Mouse (Mus musculus): ENCODE results near the gene Ube2f. TPM values are rescaled to one million over a fixed set of nuclear protein-coding genes. Genes with fewer than 3 reads are reported as not detected.

Ube2f gene
- 10 to 100 TPM; 57.2 to 57.4 TPM for total RNA-seq (2021)
- long read RNA-seq, experiment 1, full-length matches to known transcripts = 27 of 36 reads
- long read RNA-seq, experiment 1, partial matches to known transcripts = 1 of 36 reads
- long read RNA-seq, experiment 1, other reads (novel, unspliced or antisense) = 8 of 36 reads
- long read RNA-seq, experiment 2, full-length matches to known transcripts = 33 of 41 reads
- long read RNA-seq, experiment 2, partial matches to known transcripts = 2 of 41 reads
- long read RNA-seq, experiment 2, other reads (novel, unspliced or antisense) = 6 of 41 reads

GRCm38 (mm10) chr1:91249564-91250414 lies at the start of gene Ube2f:
TSS of gene Ube2f (plus strand) at chr1:91250304.
- peak; percentile 91 to 98 for DNase-seq (ENCODE audit: low spot score in 2 of 2)

GRCm38 (mm10) chr1:91201122-91201521 lies 49.0 kb upstream of the Ube2f start:
- DNase-seq (ENCODE audit: low spot score in 2 of 2) = no peak

- DNase-seq (ENCODE audit: low spot score in 2 of 2) = no peak
Observed at GRCm38 (mm10) chr1:91204221-91204765, 45.8 kb upstream of the Ube2f start.

- DNase-seq (ENCODE audit: low spot score in 2 of 2) = no peak
Observed at GRCm38 (mm10) chr1:91205651-91206050, 44.5 kb upstream of the Ube2f start.

- DNase-seq (ENCODE audit: low spot score in 2 of 2) = no peak
Observed at GRCm38 (mm10) chr1:91206336-91206735, 43.8 kb upstream of the Ube2f start.

- peak in 1 of 2 experiments; percentile 88 for DNase-seq (ENCODE audit: low spot score in 2 of 2)
Observed at GRCm38 (mm10) chr1:91206873-91207272, 43.2 kb upstream of the Ube2f start.

GRCm38 (mm10) chr1:91207334-91208074 lies 42.6 kb upstream of the Ube2f start:
- no peak for DNase-seq (ENCODE audit: low spot score in 2 of 2)

GRCm38 (mm10) chr1:91209343-91209742 lies 40.8 kb upstream of the Ube2f start:
- peak in 1 of 2 experiments; percentile 71 for DNase-seq (ENCODE audit: low spot score in 2 of 2)

GRCm38 (mm10) chr1:91209785-91210184 lies 40.3 kb upstream of the Ube2f start:
- DNase-seq (ENCODE audit: low spot score in 2 of 2) = peak; percentile 88 to 95

- DNase-seq (ENCODE audit: low spot score in 2 of 2) = peak; percentile 70 to 77
Observed at GRCm38 (mm10) chr1:91211099-91211498, 39.0 kb upstream of the Ube2f start.

- no peak for DNase-seq (ENCODE audit: low spot score in 2 of 2)
Observed at GRCm38 (mm10) chr1:91211591-91212008, 38.5 kb upstream of the Ube2f start.

- DNase-seq (ENCODE audit: low spot score in 2 of 2) = no peak
Observed at GRCm38 (mm10) chr1:91215264-91215663, 34.8 kb upstream of the Ube2f start.

- no peak for DNase-seq (ENCODE audit: low spot score in 2 of 2)
Observed at GRCm38 (mm10) chr1:91215981-91216380, 34.1 kb upstream of the Ube2f start.

GRCm38 (mm10) chr1:91216504-91217267 lies 33.4 kb upstream of the Ube2f start:
- DNase-seq (ENCODE audit: low spot score in 2 of 2) = no peak

- DNase-seq (ENCODE audit: low spot score in 2 of 2) = no peak
Observed at GRCm38 (mm10) chr1:91219641-91220321, 30.3 kb upstream of the Ube2f start.

GRCm38 (mm10) chr1:91220322-91220672 lies 29.8 kb upstream of the Ube2f start:
- DNase-seq (ENCODE audit: low spot score in 2 of 2) = no peak

- no peak for DNase-seq (ENCODE audit: low spot score in 2 of 2)
Observed at GRCm38 (mm10) chr1:91226562-91226961, 23.5 kb upstream of the Ube2f start.

GRCm38 (mm10) chr1:91227381-91228054 lies 22.6 kb upstream of the Ube2f start:
- no peak for DNase-seq (ENCODE audit: low spot score in 2 of 2)

- DNase-seq (ENCODE audit: low spot score in 2 of 2) = no peak
Observed at GRCm38 (mm10) chr1:91231142-91231541, 19.0 kb upstream of the Ube2f start.

All from layer of hippocampus, postnatal 14 days (tissue).